Mouse (Mus musculus) monocyte, adult 5-6 weeks (primary cell): ENCODE measurements around the gene Spdye4b. TPM values are rescaled to one million over a fixed set of nuclear protein-coding genes. Genes with fewer than 3 reads are reported as not detected.
"Not testable (repeated sequence)": the region's sequence is repeated elsewhere in the genome, so short reads cannot be mapped to it uniquely, and the experiment has no call there.

Source experiments
- ATAC-seq: fragments of 153-309, 156-312 bp; replicated peaks from 2 replicates; pipeline ENCODE4 v1.8.0; 2017; ENCODE audit warnings: mild to moderate bottlenecking; ENCODE audit not compliant: low TSS enrichment, insufficient number of reproducible peaks, severe bottlenecking, poor library complexity, low FRiP score
- total RNA-seq: library from RNA; stranded (forward); fragments of 200-1000, 200-491, 200-594 nt; gene quantifications from 3 replicates; pipeline ENCODE4 v1.2.3, GENCODE M21; 2017

The Spdye4b gene
- total RNA-seq = 0.29 to 0.95 TPM in 2 of 3 replicates, not detected in the other

DNA sequence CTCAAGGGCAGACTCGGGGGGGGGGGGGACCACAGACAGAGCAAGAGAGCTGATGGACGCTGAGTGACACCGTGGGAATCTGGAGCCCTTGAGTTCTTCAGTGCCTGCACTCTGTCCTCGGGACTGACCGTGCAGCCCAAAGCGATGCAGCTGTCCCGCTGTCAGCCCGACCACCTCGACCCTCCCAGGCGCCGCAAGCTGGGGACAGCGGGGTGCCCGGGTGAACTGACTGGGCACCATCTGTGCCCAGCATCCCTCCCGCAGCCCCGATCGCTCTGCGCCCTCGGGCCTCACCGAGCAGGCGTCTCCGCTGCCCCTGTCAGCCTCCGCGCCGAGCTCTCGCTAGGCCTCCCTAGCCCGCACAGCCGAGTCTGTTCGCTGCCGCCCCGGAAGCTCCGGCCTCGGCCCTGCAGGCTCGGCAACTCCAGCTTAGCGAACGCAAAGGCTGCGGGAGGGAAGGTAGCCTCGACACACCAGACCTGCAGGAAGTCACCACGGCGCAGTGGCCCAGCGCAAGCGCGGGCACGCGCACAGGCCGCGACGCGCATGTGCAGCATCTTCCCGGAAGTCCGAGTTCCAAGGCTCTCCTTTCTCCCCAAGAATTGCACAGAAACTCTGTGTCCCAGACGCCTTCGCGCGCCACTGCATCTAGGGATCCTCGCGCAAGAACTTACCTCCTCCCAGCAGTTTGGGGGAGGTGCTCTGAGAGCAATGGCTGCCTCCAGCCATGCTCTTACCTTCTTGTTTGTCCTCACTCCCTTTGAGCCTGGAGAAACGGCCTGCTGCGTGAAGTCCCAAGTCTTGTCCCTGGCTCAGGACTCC is at the start of gene Spdye4b, which contains the start of gene Rbak:
Gene Spdye4b (plus strand): TSS at position 763 of the 822 bp plus-strand sequence.
Gene Rbak (minus strand): TSS at position 521 of the 822 bp plus-strand sequence.
- peak; percentile 96 for ATAC-seq

GRCm38 (mm10) chr5:143132935-143133514 is 47.8 kb upstream of the Spdye4b start:
- no peak for ATAC-seq

GRCm38 (mm10) chr5:143134216-143135010 is 46.4 kb upstream of the Spdye4b start:
- not testable (repeated sequence) for ATAC-seq

DNA sequence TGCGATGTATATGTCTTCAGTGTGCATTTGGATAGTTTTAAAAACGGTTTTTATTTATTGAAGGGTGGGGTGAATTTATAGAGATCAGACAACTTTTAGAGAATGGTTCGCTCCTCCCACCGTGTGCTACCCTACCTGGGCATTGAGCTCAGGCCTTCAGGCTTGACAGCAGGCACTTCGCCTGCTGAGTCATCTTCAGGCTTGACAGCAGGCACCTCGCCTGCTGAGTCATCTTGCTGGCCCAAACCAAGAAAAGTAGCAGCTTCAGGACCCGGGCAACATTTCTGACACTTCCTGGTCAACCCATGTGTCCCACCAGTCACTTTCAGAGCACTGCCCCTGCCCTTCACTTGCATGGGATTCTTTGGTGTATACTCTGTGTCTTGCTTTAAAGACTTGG is 45.8 kb upstream of the Spdye4b start:
- ATAC-seq = no peak

DNA sequence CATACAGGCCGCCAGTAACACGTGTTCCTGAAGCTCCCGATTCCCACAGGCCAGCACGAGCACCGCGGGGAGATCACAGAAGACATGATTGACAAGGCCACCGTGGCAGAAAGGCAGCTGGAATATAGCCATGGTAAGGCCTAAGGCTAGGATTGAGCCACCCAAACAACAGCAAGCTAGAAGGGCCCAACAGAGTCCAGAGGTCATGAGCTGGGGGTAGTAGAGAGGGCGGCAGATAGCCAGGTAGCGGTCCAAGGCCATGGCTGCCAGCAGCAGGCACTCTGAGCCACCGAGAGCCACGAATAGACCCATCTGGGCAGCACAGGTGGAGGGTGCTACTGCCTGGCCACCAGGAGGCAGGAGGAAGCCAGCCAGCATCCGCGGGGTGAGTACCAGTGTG is 43.2 kb upstream of the Spdye4b start:
- ATAC-seq = no peak

DNA sequence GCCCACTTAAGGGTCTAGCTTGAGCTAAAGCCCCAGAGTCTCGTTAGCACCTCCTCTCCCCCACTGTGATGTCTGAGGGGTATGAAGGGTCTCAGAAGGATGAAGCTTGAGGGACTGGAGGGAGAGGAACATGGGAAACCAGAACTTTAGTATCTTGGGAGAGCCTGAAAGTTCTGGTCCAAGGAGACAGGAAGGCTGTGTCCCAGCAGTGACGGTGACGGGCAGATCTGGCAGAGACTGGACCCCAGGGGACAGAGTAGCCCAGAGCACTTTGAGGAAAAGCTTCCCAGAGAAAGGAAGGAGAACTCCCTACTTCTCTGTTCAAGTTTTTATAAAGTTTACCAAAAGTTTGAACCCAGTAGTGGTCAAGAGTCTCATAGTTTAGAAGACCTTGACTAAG is 33.3 kb upstream of the Spdye4b start, which contains the start of gene Olfr718-ps1:
Gene Olfr718-ps1 (minus strand): TSS at position 101 of the 400 bp plus-strand sequence.
- no peak for ATAC-seq

DNA sequence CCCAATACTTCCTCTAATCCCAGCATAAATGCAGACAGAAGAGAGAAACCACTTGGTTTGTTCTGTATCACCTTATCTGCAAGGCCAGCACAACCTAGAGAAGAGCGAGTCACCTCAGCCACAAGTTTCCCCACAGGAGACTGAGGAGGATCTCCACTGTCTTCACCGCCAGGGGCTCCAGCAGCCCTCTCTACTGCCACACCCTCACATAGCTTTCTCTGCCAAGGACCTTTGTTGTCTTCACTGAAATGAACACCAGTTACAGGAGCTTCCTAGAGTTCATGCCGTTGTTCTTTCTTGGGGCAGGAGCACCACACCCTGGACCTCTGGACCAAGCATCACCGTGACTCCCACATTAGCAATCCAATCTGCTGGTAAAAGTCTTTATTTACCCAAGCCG is 32.2 kb upstream of the Spdye4b start:
- ATAC-seq = no peak

GRCm38 (mm10) chr5:143149536-143149935 is 31.3 kb upstream of the Spdye4b start:
- ATAC-seq = no peak

DNA sequence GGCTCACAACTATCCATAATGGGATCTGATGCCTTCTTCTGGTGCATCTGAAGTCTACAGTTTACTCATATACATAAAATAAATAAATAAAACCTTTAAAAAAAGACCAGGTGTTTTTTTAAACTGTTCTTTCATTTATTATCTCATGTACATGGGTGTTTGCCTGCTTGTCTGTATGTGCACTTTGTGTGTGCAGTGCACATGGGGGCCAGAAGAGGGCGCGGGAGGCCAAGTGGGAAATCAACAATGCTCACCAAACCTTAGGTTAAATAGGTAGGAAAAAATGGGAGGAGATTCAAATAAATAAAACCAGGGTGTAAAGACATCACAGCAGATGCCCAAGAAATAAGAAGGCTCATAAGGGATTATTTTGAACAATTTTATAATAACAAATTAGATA is 30.8 kb upstream of the Spdye4b start:
- ATAC-seq = no peak

GRCm38 (mm10) chr5:143153756-143154155 is 27.1 kb upstream of the Spdye4b start:
- ATAC-seq = no peak

- ATAC-seq = no peak
Measured at GRCm38 (mm10) chr5:143155534-143155933, 25.3 kb upstream of the Spdye4b start.

GRCm38 (mm10) chr5:143165508-143166070 is 15.2 kb upstream of the Spdye4b start:
- peak; percentile 71 for ATAC-seq

DNA sequence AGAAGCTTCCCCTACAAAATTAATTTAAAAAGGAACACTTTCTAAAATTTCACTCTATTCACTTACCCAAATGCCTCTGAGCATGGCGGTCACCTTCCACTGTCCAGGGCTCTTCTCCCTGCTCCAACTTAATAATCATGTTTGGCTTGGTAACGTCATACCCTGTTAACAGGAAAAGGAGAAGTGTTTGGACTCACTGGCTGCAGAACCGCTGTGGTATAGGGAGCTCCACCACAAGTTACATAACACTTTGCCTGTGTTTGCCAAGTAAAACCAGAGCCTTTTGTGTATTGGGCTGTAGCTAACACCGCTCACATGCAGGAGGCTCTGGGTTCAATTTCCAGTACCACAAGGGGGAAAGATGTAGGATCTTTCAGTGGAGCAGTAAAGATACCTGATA is 4.8 kb upstream of the Spdye4b start:
- no peak for ATAC-seq

DNA sequence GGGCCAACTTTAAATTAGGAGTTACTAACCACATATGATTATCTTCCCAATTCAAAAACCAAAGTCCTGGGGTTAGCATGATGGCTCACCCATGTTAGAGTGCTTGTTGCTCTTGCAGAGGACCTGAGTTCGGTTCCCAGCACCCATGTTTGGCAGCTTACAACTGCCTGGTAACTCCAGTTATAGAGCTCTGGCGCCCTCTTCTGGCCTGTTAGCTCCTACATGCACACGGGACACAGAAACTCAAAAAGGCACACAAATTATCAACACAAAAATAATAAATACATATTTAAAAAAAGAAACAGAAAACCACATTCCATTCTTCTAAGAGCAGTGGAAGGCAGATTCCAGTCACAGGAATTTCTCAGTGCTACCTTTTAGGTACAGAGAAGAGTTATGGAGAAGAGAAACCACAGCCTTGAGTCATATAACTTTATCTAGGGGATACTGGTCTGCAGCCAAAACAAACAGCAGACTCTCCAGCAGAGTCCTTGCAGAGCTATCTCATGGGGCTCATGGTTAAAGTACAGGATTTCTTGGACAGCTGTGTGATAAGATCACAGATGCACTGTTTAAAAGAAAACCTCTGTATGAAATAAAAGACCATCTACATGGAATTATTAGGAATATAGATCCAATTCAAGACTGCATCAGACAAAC is 3.1 kb upstream of the Spdye4b start:
- no peak for ATAC-seq

DNA sequence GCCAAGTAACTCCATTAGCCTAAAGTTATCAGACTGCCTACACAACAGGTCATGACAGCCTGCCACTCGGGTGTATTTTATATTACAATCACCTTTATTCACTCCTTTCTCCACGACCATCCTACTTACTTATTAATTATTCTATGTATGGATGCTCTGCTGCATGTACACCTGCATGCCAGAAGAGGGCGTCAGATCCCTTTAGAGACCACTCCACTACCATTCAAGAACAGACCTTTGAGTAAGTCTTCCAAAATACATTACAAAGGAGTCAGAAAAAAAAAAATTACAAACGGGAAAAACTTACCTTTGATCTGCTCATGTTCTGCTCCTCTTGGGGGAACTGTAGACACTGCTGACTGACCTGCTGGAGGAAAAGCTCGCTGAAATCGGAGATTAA is 1.6 kb upstream of the Spdye4b start:
- ATAC-seq = no peak

GRCm38 (mm10) chr5:143188014-143188413 is 7.2 kb downstream of the Spdye4b start:
- not testable (repeated sequence) for ATAC-seq

DNA sequence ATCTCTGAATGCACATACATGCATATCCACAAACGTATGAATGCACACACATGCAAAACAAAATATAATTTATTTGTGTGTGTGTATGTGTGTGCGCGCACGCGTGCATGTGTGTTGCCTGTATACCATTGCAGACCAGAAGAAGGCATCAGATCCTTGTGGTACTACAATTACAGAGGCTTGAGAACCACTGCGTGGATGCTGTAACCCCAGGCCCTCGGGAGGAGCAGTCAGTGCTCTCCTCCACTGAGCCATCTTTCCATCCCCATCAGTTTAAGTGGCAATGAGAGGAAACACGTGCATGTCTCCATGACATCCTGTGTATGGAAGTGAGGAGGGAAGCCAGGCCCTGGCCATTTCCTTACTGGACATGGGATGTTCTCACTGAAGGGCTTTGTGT is 12.0 kb downstream of the Spdye4b start:
- ATAC-seq = no peak

DNA sequence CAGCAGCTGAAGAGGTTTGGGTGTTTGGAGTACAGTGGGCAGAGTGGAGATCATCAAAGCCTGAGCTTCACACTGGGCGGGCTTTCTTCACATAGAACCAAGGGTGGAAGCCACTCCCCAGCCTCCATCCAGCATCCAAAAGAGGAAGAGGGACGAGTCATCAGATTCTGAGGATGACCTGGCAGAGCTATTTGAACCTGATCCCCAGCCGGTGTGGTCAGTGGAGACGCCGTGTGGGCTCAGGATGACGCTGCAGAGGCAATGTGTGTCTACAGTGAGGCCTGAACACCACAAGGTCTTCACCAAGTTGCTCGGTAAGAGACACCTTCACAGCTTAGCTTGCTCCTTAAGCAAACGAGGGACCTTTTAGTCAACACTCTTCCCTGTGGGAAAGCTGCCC is 13.9 kb downstream of the Spdye4b start:
- not testable (repeated sequence) for ATAC-seq
